Mouse (Mus musculus) kidney, embryonic 14.5 days (tissue): ENCODE measurements at regions not wholly inside any gene's neighbourhood (a gene's known extent, or its start where the extent isn't known, plus 50 kb on each side); places are given as distances from the start of the nearest gene placed in this dataset.

ENCODE experiments used
- ATAC-seq: fragments of 200-750 bp; cut with Nextera tagmentation; 2 replicates; pipeline ENCODE4 v1.8.0; 2017; ENCODE audit warnings: moderate number of reproducible peaks, mild to moderate bottlenecking, moderate TSS enrichment, moderate library complexity; ENCODE audit not compliant: low FRiP score, low TSS enrichment
- H3K27ac ChIP-seq: fragments of 300-500 bp; sonication (generic); 2 replicates; pipeline ENCODE4 v1.5.1; 2014; ENCODE audit warnings: low read depth, mild to moderate bottlenecking, low read length, moderate library complexity, mixed read lengths
- H3K27me3 ChIP-seq: fragments of 300-500 bp; sonication (generic); 2 replicates; pipeline ENCODE4 v1.6.1; 2014; ENCODE audit warnings: mild to moderate bottlenecking, low read length; ENCODE audit not compliant: control insufficient read depth, insufficient read depth
- H3K36me3 ChIP-seq: fragments of 300-500 bp; sonication (generic); 2 replicates; pipeline ENCODE4 v1.6.1; 2014; ENCODE audit warnings: low read length, mixed read lengths; ENCODE audit not compliant: control insufficient read depth, insufficient read depth
- H3K4me1 ChIP-seq: fragments of 300-500 bp; sonication (generic); 2 replicates; pipeline ENCODE4 v1.6.1; 2014; ENCODE audit warnings: low read length, mixed read lengths; ENCODE audit not compliant: control insufficient read depth, insufficient read depth
- H3K4me2 ChIP-seq: fragments of 300-500 bp; sonication (generic); replicated peaks from 2 replicates; pipeline ENCODE4 v1.6.1; 2014; ENCODE audit warnings: low read depth, mild to moderate bottlenecking, low read length
- H3K4me3 ChIP-seq: fragments of 300-500 bp; sonication (generic); 2 replicates; pipeline ENCODE4 v1.5.1; 2014; ENCODE audit warnings: mild to moderate bottlenecking, low read length
- H3K9ac ChIP-seq: fragments of 300-500 bp; sonication (generic); 2 replicates; pipeline ENCODE4 v1.6.1; 2014; ENCODE audit warnings: low read depth, mild to moderate bottlenecking, low read length, moderate library complexity
- H3K9me3 ChIP-seq: fragments of 300-500 bp; sonication (generic); 2 replicates; pipeline ENCODE4 v1.6.1; 2016; ENCODE audit warnings: low read length; ENCODE audit not compliant: control insufficient read depth
- WGBS: fragments of 180-500 bp; shearing (Covaris S2); extraction: QIAGEN DNeasy Blood & Tissue Kit; methylation state at CpG from one replicate; pipeline ENCODE4 v1.1.7; 2014; 5-methylcytosine and 5-hydroxymethylcytosine counted together

GRCm38 (mm10) chr9:84774348-84774747 is 538.2 kb upstream of the Gm11114 start:
- Histone ChIP-seq H3K9me3 (no peaks in the 10 kb centered on the region), H3K4me1 (no peaks in the 10 kb centered on the region), H3K27me3 (no peaks in the 10 kb centered on the region), H3K4me2 (no peak overlapping the region), H3K4me3 (no peak overlapping the region), H3K9ac (no peak overlapping the region), H3K27ac (no peak overlapping the region), H3K36me3 (no peaks in the 10 kb centered on the region)
- no peak for ATAC-seq
- WGBS: 69% methylated on average over 11 of the region's 11 CpGs

- no peak overlapping the region for H3K4me3 ChIP-seq
- H3K36me3 ChIP-seq: no peaks in the 10 kb centered on the region
- no peak overlapping the region for H3K4me2 ChIP-seq
- no peak for ATAC-seq
- no peaks in the 10 kb centered on the region for H3K4me1 ChIP-seq
- 72% methylated on average over 2 of the region's 2 CpGs for WGBS
- no peak overlapping the region for H3K27ac ChIP-seq
- no peak overlapping the region for H3K9ac ChIP-seq
- no peaks in the 10 kb centered on the region for H3K9me3 ChIP-seq
- no peaks in the 10 kb centered on the region for H3K27me3 ChIP-seq
Measured at GRCm38 (mm10) chr9:84775190-84775589, 537.4 kb upstream of the Gm11114 start.

GRCm38 (mm10) chr9:84779125-84779524 is 533.4 kb upstream of the Gm11114 start:
- H3K4me1 ChIP-seq: no peaks in the 10 kb centered on the region
- no peak overlapping the region for H3K9ac ChIP-seq
- H3K9me3 ChIP-seq: no peaks in the 10 kb centered on the region
- no peak for ATAC-seq
- no peaks in the 10 kb centered on the region for H3K27me3 ChIP-seq
- 87% methylated on average over 1 of the region's 1 CpGs for WGBS
- no peaks in the 10 kb centered on the region for H3K36me3 ChIP-seq
- H3K4me3 ChIP-seq: no peak overlapping the region
- H3K27ac ChIP-seq: no peak overlapping the region
- no peak overlapping the region for H3K4me2 ChIP-seq

GRCm38 (mm10) chr9:84825768-84826167 is 486.8 kb upstream of the Gm11114 start:
- no peak overlapping the region for H3K4me2 ChIP-seq
- H3K27ac ChIP-seq: no peak overlapping the region
- H3K36me3 ChIP-seq: no peaks in the 10 kb centered on the region
- no peaks in the 10 kb centered on the region for H3K27me3 ChIP-seq
- no peak for ATAC-seq
- H3K4me1 ChIP-seq: no peaks in the 10 kb centered on the region
- H3K9ac ChIP-seq: no peak overlapping the region
- no peak overlapping the region for H3K4me3 ChIP-seq
- no peaks in the 10 kb centered on the region for H3K9me3 ChIP-seq

GRCm38 (mm10) chr9:84828934-84829333 is 483.6 kb upstream of the Gm11114 start:
- Histone ChIP-seq H3K4me2 (no peak overlapping the region), H3K36me3 (no peaks in the 10 kb centered on the region), H3K27me3 (no peaks in the 10 kb centered on the region), H3K4me1 (no peaks in the 10 kb centered on the region), H3K9ac (no peak overlapping the region), H3K4me3 (no peak overlapping the region), H3K27ac (no peak overlapping the region), H3K9me3 (no peaks in the 10 kb centered on the region)
- ATAC-seq: no peak
- WGBS: 87% methylated on average over 5 of the region's 5 CpGs

- H3K9ac ChIP-seq: no peak overlapping the region
- H3K4me1 ChIP-seq: no peaks in the 10 kb centered on the region
- no peaks in the 10 kb centered on the region for H3K36me3 ChIP-seq
- ATAC-seq: no peak
- H3K27me3 ChIP-seq: no peaks in the 10 kb centered on the region
- H3K9me3 ChIP-seq: no peaks in the 10 kb centered on the region
- H3K27ac ChIP-seq: no peak overlapping the region
- H3K4me3 ChIP-seq: no peak overlapping the region
- WGBS: 79% methylated on average over 2 of the region's 2 CpGs
- no peak overlapping the region for H3K4me2 ChIP-seq
Measured at GRCm38 (mm10) chr9:84830639-84831038, 481.9 kb upstream of the Gm11114 start.

GRCm38 (mm10) chr9:84837498-84837897 is 475.1 kb upstream of the Gm11114 start:
- Histone ChIP-seq H3K4me2 (no peak overlapping the region), H3K27ac (no peak overlapping the region), H3K9ac (no peak overlapping the region), H3K9me3 (no peaks in the 10 kb centered on the region), H3K36me3 (no peaks in the 10 kb centered on the region), H3K4me1 (no peaks in the 10 kb centered on the region), H3K27me3 (no peaks in the 10 kb centered on the region), H3K4me3 (no peak overlapping the region)
- ATAC-seq: no peak
- WGBS: 81% methylated on average over 1 of the region's 1 CpGs

GRCm38 (mm10) chr9:84844021-84844420 is 468.6 kb upstream of the Gm11114 start:
- H3K9me3 ChIP-seq: no peaks in the 10 kb centered on the region
- H3K9ac ChIP-seq: no peak overlapping the region
- H3K36me3 ChIP-seq: no peaks in the 10 kb centered on the region
- H3K4me3 ChIP-seq: no peak overlapping the region
- H3K4me2 ChIP-seq: no peak overlapping the region
- H3K27ac ChIP-seq: no peak overlapping the region
- H3K4me1 ChIP-seq: no peaks in the 10 kb centered on the region
- ATAC-seq: no peak
- no peaks in the 10 kb centered on the region for H3K27me3 ChIP-seq

- no peaks in the 10 kb centered on the region for H3K4me1 ChIP-seq
- no peaks in the 10 kb centered on the region for H3K9me3 ChIP-seq
- no peak overlapping the region for H3K9ac ChIP-seq
- no peak overlapping the region for H3K4me2 ChIP-seq
- H3K27ac ChIP-seq: no peak overlapping the region
- ATAC-seq: peak; percentile 73; the same call in 1 of the 2 replicates
- no peaks in the 10 kb centered on the region for H3K36me3 ChIP-seq
- H3K27me3 ChIP-seq: no peaks in the 10 kb centered on the region
- no peak overlapping the region for H3K4me3 ChIP-seq
- WGBS: 40% methylated on average over 6 of the region's 6 CpGs
Measured at GRCm38 (mm10) chr9:84861600-84861999, 451.0 kb upstream of the Gm11114 start.

- 84% methylated on average over 5 of the region's 5 CpGs for WGBS
- H3K9ac ChIP-seq: no peak overlapping the region
Measured at GRCm38 (mm10) chr9:84863431-84863830, 449.1 kb upstream of the Gm11114 start.

More at GRCm38 (mm10) chr9:84863431-84863830, 449.1 kb upstream of the Gm11114 start:
- H3K4me3 ChIP-seq: no peak overlapping the region
- no peak for ATAC-seq
- no peaks in the 10 kb centered on the region for H3K4me1 ChIP-seq
- H3K27me3 ChIP-seq: no peaks in the 10 kb centered on the region
- no peaks in the 10 kb centered on the region for H3K9me3 ChIP-seq
- H3K36me3 ChIP-seq: no peaks in the 10 kb centered on the region
- H3K27ac ChIP-seq: no peak overlapping the region
- H3K4me2 ChIP-seq: no peak overlapping the region
